Mouse (Mus musculus): Measurements from ENCODE around the gene Mbd3.

- TF ChIP-seq CTCF (IDR thresholded peaks at IDR 0.05; ENCODE audit: insufficient read depth, low read depth, low read length) (no peak), POLR2A (IDR thresholded peaks at IDR 0.05; ENCODE audit: insufficient read depth, low read depth, low read length) (no peak)
Observed at GRCm38 (mm10) chr10:80365736-80366135, 33.6 kb downstream of the Mbd3 start.
